Mouse (Mus musculus): ENCODE measurements at regions not wholly inside any gene's neighbourhood (a gene's known extent, or its start where the extent isn't known, plus 50 kb on each side); places are given as distances from the start of the nearest gene placed in this dataset.

DNA sequence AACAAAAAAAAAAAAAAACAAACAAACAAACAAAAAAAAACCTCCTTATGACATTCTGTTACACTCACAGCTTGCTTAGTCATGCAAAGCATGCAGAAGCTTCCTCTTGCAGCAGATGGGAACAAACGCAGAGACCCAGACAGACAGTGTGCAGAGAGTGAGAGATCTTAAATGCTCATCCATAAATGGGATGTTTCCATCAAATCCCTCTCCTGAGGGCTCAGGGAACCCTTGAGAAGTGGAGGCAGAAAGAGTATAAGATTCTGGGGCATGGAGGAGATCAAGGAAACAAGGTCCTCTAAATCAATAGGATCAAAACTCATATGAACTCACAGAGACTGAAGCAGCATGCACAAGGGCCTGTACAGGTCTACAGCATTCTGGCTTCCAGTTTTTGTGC is 52.5 kb downstream of the Adm start:
- no peak for ATAC-seq (replicated peaks; ENCODE audit: low FRiP score, low TSS enrichment, poor library complexity, severe bottlenecking)

- no peak for ATAC-seq (replicated peaks; ENCODE audit: low FRiP score, low TSS enrichment, poor library complexity, severe bottlenecking)
Measured at GRCm38 (mm10) chr7:110682911-110683310, 55.5 kb downstream of the Adm start.

DNA sequence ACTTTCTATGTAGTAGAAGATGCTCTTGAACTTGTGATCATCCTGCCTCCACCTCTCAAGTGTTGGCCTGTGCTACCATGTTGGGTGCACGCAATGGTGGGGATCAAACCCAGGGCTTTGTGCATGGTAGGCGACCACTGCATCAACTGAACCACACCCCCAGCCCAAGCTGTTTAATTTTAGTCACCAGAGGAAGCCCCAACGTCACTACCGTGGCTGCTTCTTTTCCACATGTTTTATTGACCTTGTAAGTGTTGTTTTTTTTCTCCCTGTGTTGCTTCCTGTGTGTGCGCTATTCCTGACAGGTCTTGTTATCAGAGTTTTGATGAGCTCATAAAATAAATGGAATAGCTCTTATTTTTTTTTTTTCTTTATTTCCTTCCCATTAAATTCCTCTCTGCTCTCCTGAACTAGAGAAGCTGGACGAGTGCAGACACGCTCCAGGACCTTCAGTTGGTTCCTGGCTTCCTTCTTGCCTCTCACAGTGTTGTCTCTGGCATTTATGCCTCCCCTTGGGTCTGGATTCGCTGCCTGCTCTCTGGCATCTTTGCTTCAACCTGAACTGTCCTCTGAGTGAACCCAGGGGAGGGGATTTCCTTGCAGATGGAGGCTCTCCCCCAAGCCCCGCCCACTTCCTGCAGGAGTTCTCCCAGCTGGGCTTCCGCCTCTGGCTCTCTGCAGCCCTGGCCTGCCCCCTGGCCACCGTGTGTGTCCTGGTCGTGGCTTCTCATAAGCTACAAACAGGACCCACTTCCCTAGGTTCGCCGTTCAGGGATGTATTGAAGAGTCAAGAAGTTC is 61.6 kb downstream of the Adm start:
- ATAC-seq (replicated peaks; ENCODE audit: low FRiP score, low TSS enrichment, poor library complexity, severe bottlenecking): no peak

GRCm38 (mm10) chr7:110690241-110690640 is 62.8 kb downstream of the Adm start:
- ATAC-seq (replicated peaks; ENCODE audit: low FRiP score, low TSS enrichment, poor library complexity, severe bottlenecking): no peak

DNA sequence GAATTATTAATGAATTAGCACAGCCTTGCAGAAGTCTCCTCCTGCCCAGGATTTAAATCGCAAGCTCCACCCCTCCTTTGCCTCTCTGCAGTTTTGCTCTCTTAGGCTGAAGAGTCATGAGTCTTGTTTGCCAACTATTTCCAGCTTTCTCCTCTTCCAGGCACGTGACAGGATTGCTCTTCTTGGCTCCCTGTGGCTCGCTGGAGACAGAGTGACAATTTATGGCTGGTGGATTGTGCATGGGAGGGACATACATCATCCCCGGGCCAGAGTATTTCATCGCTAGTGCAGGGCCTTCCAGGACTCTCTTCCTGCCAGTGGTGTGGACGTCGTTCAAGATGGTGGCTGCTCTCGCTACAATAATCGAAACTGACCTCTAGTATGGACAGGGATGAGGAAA is 63.4 kb downstream of the Adm start:
- no peak for ATAC-seq (replicated peaks; ENCODE audit: low FRiP score, low TSS enrichment, poor library complexity, severe bottlenecking)

DNA sequence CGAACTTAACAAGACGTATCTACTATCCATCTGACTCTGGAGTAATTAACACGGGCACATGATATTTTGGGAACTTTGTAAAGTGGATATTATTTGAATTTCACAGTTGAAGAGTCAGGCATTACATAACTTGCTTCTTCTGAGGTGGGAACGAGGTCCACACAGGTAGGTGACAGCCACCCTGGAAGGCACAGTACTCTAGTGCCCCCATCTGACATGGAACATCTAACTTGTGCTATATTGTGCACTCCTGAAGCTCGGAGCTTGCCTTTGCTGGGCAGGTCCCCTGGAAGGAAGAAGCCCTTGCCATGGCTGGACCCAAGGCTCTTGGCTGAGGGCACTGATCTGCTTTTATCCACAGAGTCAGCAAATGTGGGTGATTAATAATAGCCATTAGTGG is 66.8 kb downstream of the Adm start:
- no peak for ATAC-seq (replicated peaks; ENCODE audit: low FRiP score, low TSS enrichment, poor library complexity, severe bottlenecking)

GRCm38 (mm10) chr7:110695729-110696128 is 68.3 kb downstream of the Adm start:
- ATAC-seq (replicated peaks; ENCODE audit: low FRiP score, low TSS enrichment, poor library complexity, severe bottlenecking): no peak

DNA sequence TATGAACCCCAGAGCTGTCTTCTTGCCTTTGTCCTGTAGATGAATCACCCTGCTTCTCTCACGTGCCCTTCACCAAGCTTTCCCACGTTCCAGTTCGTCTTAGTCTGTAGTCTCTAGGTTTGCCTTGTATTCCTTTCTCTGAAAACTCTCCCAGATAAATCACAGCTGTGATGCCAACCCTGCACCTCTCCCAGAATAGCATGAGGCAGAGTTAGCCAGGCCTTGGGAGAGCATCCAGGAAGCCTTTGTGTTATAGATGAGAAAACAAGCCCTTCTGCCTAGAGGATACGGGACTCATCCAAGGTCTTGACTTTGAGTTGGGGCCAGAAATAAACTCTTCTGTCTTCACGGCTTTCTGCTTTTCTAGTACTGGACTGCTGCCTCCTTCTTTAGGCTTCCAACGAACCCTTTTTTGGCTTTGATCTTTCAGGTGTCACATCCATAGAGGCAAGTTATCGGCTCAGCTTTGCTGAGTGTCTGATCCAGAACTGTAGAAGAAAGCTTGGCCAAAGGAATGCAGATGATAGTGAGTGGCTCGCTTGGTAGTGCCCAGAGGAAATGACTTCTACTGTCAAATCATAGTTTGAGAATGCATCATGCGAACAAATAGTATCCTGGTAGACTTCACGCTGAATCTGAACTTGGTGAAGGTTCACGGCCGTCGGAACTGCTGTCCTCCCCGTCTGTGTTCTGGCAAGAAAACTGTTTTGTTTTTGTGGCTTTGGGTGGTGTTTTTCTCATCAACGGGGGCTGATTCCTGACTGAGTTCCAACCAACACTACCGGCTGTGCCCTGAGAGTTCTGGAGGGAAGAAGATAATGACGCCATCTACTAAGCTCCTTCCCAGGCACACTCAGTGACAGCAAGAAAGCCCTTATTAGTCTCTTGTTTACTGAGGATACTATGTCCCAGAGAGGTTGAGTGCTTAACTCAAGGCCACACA is 69.5 kb upstream of the Ampd3 start:
- no peak for ATAC-seq (replicated peaks; ENCODE audit: low FRiP score, low TSS enrichment, poor library complexity, severe bottlenecking)

- ATAC-seq (replicated peaks; ENCODE audit: low FRiP score, low TSS enrichment, poor library complexity, severe bottlenecking): no peak
Measured at GRCm38 (mm10) chr7:110699596-110699995, 68.4 kb upstream of the Ampd3 start.

DNA sequence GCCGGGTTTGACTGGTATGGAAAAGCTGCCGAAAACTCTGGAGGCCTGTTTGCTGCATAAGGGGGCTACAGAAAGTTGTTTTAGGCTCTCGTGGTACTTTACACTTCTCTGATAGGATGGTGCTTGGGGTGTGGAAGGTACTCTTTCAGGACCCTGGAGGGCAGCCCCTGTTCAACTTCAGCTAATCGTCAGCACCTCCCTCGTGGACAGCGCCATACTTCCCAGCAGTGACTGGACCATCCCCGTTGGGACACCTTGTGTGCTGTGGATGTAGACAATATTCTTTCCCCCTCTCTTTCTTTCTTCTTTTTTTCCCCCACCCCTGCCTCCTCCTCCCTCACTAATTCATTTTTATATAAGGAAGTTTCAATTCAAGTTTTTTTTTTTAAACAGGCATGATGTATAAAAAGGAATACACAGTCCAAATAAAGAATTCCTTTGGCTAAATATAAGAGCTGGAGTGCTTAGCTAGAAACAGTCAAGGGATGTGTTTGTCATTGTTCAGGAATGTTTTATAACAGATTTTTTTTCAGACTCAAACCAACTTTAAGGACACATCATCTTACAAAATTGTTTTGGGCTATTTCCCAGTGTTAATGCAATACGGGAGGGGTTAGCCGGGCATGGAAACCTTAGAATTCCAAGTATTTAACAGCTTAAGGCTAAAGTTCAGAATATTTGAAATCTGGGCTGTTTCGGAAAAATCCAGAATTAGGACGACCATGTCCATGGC is 66.2 kb upstream of the Ampd3 start:
- ATAC-seq (replicated peaks; ENCODE audit: low FRiP score, low TSS enrichment, poor library complexity, severe bottlenecking): peak; percentile 59

DNA sequence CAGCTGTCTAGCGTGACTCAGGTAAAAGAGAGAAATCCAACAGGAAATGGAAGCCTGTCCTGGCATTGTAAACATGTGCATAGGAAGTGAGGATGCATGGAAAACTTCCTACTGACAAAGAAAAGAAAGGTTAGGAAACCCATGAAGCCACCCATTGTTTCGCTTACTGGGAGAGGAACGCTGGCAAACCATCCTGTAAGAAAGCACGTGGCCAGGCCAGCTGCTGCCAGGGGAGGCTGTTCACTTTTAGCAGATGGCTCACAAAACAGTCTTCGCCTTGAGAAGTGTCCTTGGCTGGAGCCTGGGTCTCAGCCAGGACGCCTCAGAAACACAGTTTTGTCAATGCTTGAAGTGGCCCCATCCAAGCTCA is 65.6 kb upstream of the Ampd3 start:
- no peak for ATAC-seq (replicated peaks; ENCODE audit: low FRiP score, low TSS enrichment, poor library complexity, severe bottlenecking)

- no peak for ATAC-seq (replicated peaks; ENCODE audit: low FRiP score, low TSS enrichment, poor library complexity, severe bottlenecking)
Measured at GRCm38 (mm10) chr7:110705311-110706000, 62.5 kb upstream of the Ampd3 start.

DNA sequence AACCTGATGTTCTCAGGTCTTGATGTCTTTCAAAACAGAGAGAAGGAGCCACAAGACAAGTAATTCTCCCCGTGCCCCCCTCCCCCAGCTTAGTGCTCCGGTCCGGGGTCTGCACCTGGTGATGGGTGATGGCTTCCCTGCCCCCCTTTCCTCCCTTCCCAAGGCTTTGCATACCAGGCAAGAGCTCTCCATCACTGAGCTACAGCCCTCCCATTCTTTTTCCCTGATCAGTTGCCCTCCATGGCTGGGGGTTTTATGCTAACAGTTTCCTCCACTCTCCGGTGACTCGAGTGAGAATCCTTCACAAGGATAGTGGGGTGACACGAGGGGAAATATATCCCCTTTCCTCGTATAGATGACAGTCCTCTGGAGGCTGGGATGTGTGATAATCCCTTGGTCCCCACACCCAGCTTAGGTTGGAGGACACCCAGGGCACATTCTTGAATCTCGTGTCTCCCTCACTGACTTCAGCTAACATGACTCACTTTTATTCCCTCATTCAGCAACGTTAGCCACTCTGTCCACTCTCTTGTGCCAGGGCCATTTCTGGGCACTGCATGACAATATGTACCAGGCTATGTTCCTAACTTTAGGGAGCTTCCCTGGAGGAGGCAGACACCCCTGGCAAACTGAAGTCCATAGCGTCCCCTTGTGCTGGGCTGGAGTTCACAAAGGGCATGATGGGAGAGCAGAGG is 61.9 kb upstream of the Ampd3 start:
- ATAC-seq (replicated peaks; ENCODE audit: low FRiP score, low TSS enrichment, poor library complexity, severe bottlenecking): no peak

DNA sequence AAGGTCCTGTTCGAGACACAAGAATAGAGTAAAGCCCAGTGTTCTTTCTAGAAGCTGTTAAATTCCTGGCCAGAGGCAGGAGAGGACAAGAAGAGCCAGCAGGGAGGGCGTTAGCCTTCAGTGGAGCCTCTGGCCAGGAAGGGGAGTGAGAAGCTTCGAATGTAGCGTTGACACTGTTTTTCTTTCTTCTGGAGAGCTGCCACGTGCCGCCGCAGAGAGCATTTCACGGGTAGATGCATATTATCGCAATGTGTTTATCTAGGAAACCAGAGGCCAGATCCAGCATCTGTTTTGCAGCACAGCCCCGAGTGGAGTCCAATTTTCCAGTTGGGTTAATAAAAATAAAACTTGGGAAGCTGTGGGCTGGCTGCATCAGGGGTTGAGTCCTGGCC is 61.3 kb upstream of the Ampd3 start:
- no peak for ATAC-seq (replicated peaks; ENCODE audit: low FRiP score, low TSS enrichment, poor library complexity, severe bottlenecking)

DNA sequence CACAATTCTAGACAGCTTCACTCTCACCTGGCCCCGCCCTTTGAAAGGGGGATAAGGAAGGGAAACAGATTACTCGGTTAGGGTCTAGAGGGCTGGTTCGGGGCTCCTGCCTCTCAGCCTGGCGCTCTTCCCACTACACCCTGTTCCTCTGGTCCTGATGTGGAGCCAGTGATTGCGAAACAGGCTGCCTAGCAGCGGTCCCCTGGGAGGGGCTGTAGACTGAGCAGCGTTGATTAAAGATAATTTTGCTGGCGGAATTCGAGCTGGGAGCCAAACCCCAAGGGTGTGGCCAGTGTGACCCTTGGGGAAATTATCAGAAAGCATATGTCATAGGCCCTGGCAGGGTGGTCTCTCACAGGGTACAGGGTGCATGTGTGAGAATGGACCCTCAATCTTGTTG is 59.9 kb upstream of the Ampd3 start:
- peak; percentile 40; the same call in 1 of the 2 replicates for ATAC-seq (replicated peaks; ENCODE audit: low FRiP score, low TSS enrichment, poor library complexity, severe bottlenecking)

DNA sequence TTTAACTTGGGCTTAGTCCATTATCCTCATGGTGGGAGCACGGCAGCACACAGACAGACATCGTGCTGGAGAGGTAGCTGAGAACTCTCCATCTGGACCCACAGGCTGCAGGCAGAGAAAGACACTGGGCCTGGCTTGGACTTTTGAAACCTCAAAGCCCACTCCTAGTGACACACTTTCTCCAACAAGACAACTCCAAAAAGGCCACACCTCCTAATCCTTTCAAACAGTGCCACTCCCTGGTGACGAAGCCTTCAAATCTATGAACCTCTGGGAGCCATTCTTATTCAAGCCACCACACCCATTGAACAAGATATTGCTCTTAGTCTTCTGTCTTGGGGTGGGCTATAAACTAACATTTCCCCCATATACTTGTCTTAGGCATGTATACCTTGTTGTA is 59.2 kb upstream of the Ampd3 start:
- ATAC-seq (replicated peaks; ENCODE audit: low FRiP score, low TSS enrichment, poor library complexity, severe bottlenecking): no peak

GRCm38 (mm10) chr7:110709606-110710005 is 58.4 kb upstream of the Ampd3 start:
- no peak for ATAC-seq (replicated peaks; ENCODE audit: low FRiP score, low TSS enrichment, poor library complexity, severe bottlenecking)

GRCm38 (mm10) chr7:110710256-110710962 is 57.6 kb upstream of the Ampd3 start:
- ATAC-seq (replicated peaks; ENCODE audit: low FRiP score, low TSS enrichment, poor library complexity, severe bottlenecking): no peak

All from megakaryocyte-erythroid progenitor cell, adult 5-6 weeks (primary cell).